Mouse (Mus musculus) forebrain, embryonic 10.5 days (tissue): ENCODE data around the gene Lipt2. TPM values are rescaled to one million over a fixed set of nuclear protein-coding genes. Genes with fewer than 3 reads are reported as not detected.

Experiments used
- DNase-seq: peaks from one replicate; pipeline ENCODE4 v3.0.0-alpha.2; 2017; ENCODE audit warnings: low spot score; ENCODE audit errors: extremely low spot score
- H3K27ac ChIP-seq: fragments of 300-500 bp; sonication (generic); 2 replicates; pipeline ENCODE4 v1.5.1; 2016; ENCODE audit warnings: mild to moderate bottlenecking
- H3K27me3 ChIP-seq: fragments of 300-500 bp; sonication (generic); 2 replicates; pipeline ENCODE4 v1.6.1; 2016; ENCODE audit warnings: mild to moderate bottlenecking; ENCODE audit not compliant: poor library complexity, severe bottlenecking
- H3K36me3 ChIP-seq: fragments of 300-500 bp; sonication (generic); replicated peaks from 2 replicates; pipeline ENCODE4 v1.6.1; 2016; ENCODE audit warnings: mild to moderate bottlenecking, moderate library complexity
- H3K4me1 ChIP-seq: fragments of 300-500 bp; sonication (generic); 2 replicates; pipeline ENCODE4 v1.6.1; 2016
- H3K4me3 ChIP-seq: fragments of 300-500 bp; sonication (generic); 2 replicates; pipeline ENCODE4 v1.5.1; 2016; ENCODE audit warnings: mild to moderate bottlenecking, moderate library complexity
- H3K9me3 ChIP-seq: fragments of 300-500 bp; sonication (generic); 2 replicates; pipeline ENCODE4 v1.6.1; 2016; ENCODE audit warnings: mild to moderate bottlenecking, moderate library complexity
- WGBS: fragments of 180-500 bp; shearing (Covaris S2); methylation state at CpG from one replicate; pipeline ENCODE4 v1.1.7; 2016; 5-methylcytosine and 5-hydroxymethylcytosine counted together
- polyA plus RNA-seq: library from polyadenylated mRNA; unstranded; fragments of >200 nt; fragmentation: Nextera tagmentation; extraction: Ambion mirVana; gene quantifications from 2 replicates; pipeline ENCODE4 v1.2.1, GENCODE M21; 2016

Lipt2 gene
- polyA plus RNA-seq: 22.7 and 24.7 TPM in 2 replicates

- Histone ChIP-seq H3K36me3 (peaks cover 4% of the 10 kb centered on the region; the same call in 1 of the 2 replicates), H3K27me3 (peaks cover 18% of the 10 kb centered on the region), H3K4me3 (peak within 1 kb of the TSS; percentile 73), H3K9me3 (no peaks in the 10 kb centered on the region), H3K4me1 (peaks cover 17% of the 10 kb centered on the region), H3K27ac (peak within 1 kb of the TSS; percentile 97)
- DNase-seq: peak; percentile 86
- under 1% methylated on average over 78 of the region's 78 CpGs for WGBS
Measured at GRCm38 (mm10) chr7:100159105-100159841, at the start of gene Lipt2. Lipt2 (plus strand) TSS chr7:100159277.

GRCm38 (mm10) chr7:100111506-100111905, 47.6 kb upstream of the Lipt2 start:
- Histone ChIP-seq H3K4me3 (no peak overlapping the region), H3K36me3 (peaks cover 97% of the 10 kb centered on the region), H3K9me3 (no peaks in the 10 kb centered on the region), H3K27me3 (no peaks in the 10 kb centered on the region), H3K27ac (no peak overlapping the region), H3K4me1 (no peaks in the 10 kb centered on the region)
- 82% methylated on average over 10 of the region's 10 CpGs for WGBS
- DNase-seq: no peak

DNA sequence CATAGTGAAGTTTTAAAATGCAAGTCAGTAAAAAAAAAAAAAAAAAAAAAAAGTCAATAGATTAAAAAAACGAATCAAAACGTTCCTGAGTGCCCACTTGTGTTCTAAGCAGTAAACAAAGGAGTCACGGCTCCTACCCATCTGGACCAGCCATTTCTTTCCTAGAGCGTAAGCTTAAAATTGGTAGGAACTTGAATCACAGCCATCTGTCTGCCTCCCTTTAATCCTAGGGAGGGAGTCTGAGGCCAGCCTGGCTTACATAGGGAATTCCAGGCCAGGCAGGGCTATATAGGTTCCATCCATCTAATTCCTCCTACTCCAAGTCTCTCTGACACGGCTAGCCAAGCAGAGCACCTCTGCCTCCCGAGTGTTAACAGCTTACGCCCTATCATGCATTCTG, 45.3 kb upstream of the Lipt2 start:
- H3K4me1 ChIP-seq: peaks cover 13% of the 10 kb centered on the region; the same call in 1 of the 2 replicates
- H3K9me3 ChIP-seq: no peaks in the 10 kb centered on the region
- H3K27me3 ChIP-seq: no peaks in the 10 kb centered on the region
- H3K4me3 ChIP-seq: no peak overlapping the region
- no peak overlapping the region for H3K27ac ChIP-seq
- no peak for DNase-seq
- H3K36me3 ChIP-seq: peaks cover 99% of the 10 kb centered on the region
- WGBS: 94% methylated on average over 7 of the region's 7 CpGs

- H3K27me3 ChIP-seq: no peaks in the 10 kb centered on the region
- DNase-seq: no peak
Measured at GRCm38 (mm10) chr7:100114279-100114678, 44.8 kb upstream of the Lipt2 start.

DNA sequence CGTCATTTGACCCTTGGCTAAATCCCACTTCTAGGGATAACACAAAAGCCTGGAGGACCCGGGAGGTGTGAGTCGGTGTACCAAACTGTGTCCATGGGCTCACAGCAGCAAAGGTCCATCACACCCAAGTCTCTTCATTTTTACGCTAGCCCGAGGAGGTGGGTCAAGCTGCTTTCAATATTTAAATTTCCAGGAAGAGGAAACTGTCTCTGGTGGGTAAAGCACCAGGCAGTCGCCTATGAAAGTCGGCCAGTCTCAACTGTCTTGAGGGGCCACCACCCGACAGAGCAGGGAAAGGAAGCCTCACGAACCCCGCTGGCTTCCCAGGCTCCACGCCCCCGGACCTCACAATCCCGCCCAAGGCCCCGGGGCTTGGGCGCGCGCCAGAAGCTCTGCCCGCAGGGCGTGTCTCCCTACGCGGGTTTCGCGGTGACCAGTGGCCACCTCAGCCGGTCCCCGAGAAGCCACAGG, 38.3 kb upstream of the Lipt2 start:
- H3K9me3 ChIP-seq: 0 out of 2 replicates have a peak, but pooled peaks cover 4% of the 10 kb centered on the region
- H3K36me3 ChIP-seq: peaks cover 41% of the 10 kb centered on the region
- peak overlapping the region; percentile 92 for H3K4me3 ChIP-seq
- DNase-seq: no peak
- WGBS: under 1% methylated on average over 25 of the region's 25 CpGs
- peak overlapping the region; percentile 97 for H3K27ac ChIP-seq
- peaks cover 44% of the 10 kb centered on the region for H3K4me1 ChIP-seq
- H3K27me3 ChIP-seq: no peaks in the 10 kb centered on the region

More at GRCm38 (mm10) chr7:100114279-100114678, 44.8 kb upstream of the Lipt2 start:
- Histone ChIP-seq H3K36me3 (peaks cover 100% of the 10 kb centered on the region), H3K4me3 (no peak overlapping the region), H3K9me3 (no peaks in the 10 kb centered on the region), H3K4me1 (peaks cover 17% of the 10 kb centered on the region; the same call in 1 of the 2 replicates), H3K27ac (no peak overlapping the region)
- WGBS: 94% methylated on average over 6 of the region's 6 CpGs

DNA sequence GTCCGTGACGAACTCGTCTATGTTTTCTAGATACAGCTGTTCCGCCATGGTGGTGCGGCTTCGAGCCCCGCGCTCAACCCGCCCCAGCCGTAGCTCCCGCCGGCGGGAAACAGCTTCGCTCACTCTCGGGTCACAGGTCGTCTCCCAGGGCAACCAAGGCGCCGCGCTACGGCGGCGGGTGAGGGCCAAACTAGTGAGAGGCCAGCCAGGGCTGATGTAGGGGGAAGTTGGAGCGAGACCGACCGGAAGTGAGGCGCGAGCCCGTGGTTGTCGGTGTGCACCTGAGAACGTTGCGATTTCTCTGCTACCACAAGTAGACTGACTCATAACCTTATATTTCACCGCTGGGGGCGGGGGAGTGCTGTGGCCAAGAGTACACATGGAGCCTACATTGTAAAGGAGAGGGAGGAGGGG, 37.7 kb upstream of the Lipt2 start, which contains the start of gene Pold3:
Gene Pold3 (minus strand): TSS at position 190 of the 414 bp plus-strand sequence.
- H3K4me3 ChIP-seq: peak within 1 kb of the TSS; percentile 92
- 0 out of 2 replicates have a peak, but pooled peaks cover 4% of the 10 kb centered on the region for H3K9me3 ChIP-seq
- DNase-seq: peak; percentile 100
- peaks cover 36% of the 10 kb centered on the region for H3K36me3 ChIP-seq
- peak within 1 kb of the TSS; percentile 97 for H3K27ac ChIP-seq
- under 1% methylated on average over 33 of the region's 33 CpGs for WGBS
- peaks cover 44% of the 10 kb centered on the region for H3K4me1 ChIP-seq
- no peaks in the 10 kb centered on the region for H3K27me3 ChIP-seq

GRCm38 (mm10) chr7:100123486-100123885, 35.6 kb upstream of the Lipt2 start:
- no peak for DNase-seq
- peaks cover 35% of the 10 kb centered on the region for H3K4me1 ChIP-seq
- peaks cover 15% of the 10 kb centered on the region for H3K36me3 ChIP-seq
- WGBS: 59% methylated on average over 6 of the region's 6 CpGs
- no peak overlapping the region for H3K27ac ChIP-seq
- no peak overlapping the region for H3K4me3 ChIP-seq
- H3K9me3 ChIP-seq: peaks cover 7% of the 10 kb centered on the region; the same call in 1 of the 2 replicates
- no peaks in the 10 kb centered on the region for H3K27me3 ChIP-seq

- WGBS: 75% methylated on average over 2 of the region's 2 CpGs
- Histone ChIP-seq H3K9me3 (peaks cover 7% of the 10 kb centered on the region; the same call in 1 of the 2 replicates), H3K27ac (no peak overlapping the region), H3K36me3 (peaks cover 8% of the 10 kb centered on the region), H3K4me3 (no peak overlapping the region), H3K27me3 (no peaks in the 10 kb centered on the region), H3K4me1 (peaks cover 28% of the 10 kb centered on the region)
- peak; percentile 38 for DNase-seq
Measured at GRCm38 (mm10) chr7:100124211-100124610, 34.9 kb upstream of the Lipt2 start.

GRCm38 (mm10) chr7:100125166-100125565, 33.9 kb upstream of the Lipt2 start:
- WGBS: 67% methylated on average over 4 of the region's 4 CpGs
- Histone ChIP-seq H3K27ac (no peak overlapping the region), H3K9me3 (peaks cover 7% of the 10 kb centered on the region; the same call in 1 of the 2 replicates), H3K36me3 (no peaks in the 10 kb centered on the region), H3K4me1 (peaks cover 30% of the 10 kb centered on the region), H3K4me3 (no peak overlapping the region), H3K27me3 (no peaks in the 10 kb centered on the region)
- DNase-seq: no peak

DNA sequence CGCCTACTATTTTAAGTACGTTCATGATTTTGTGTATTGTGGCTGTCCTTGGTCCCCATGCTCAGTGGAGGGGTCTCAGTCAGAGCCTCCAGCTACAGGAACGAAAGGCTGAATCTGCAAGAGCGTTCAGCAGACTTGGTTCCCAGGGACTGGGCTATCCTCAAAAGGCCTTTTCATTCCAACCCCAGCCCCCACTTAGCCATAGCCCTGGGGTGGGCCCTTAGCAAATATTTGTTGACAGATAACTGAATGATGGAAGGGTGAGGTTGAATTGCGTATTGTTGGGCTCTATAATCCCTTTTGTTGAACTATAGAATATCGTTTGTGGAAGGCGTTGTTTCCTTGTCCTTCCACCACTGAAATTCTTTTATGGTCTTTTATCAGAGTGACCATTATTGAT, 32.6 kb upstream of the Lipt2 start:
- WGBS: 83% methylated on average over 7 of the region's 7 CpGs
- H3K27me3 ChIP-seq: no peaks in the 10 kb centered on the region

DNA sequence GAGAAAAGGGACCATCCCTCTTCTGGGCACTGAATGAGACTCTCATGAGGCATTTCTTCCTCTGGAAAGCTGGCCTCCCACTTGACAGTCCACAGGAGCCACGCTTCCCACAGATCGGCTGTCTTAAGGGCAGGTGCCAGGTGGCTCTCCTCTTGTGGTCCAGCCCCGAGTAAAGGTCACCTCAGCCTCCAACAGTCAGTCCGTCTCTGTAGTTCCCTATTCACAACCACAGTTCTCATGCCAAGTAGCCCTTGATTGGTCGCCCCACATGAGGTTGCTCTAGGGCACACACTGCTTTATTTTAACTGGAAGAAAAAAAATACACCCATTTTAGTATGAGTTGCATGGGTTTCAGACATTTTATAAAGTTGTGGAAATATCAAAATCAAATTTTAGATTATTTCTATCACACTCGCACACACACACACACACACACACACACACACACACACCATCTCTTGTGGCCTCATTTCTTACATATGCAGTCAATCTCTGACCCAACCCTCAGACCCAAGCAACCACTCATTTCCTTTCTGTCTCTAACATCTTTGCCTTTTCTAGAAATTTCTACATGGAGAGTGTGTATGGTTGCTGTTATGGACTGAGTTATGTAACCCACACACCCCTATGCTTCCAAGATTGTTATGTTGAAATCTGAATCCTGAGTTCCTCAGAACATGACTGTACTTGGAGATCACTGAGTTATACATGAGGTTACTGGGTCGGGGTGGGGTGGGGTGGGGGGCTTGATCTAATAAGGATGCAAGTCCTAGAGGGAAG, 30.6 kb upstream of the Lipt2 start:
- peaks cover 7% of the 10 kb centered on the region; the same call in 1 of the 2 replicates for H3K9me3 ChIP-seq
- H3K27me3 ChIP-seq: no peaks in the 10 kb centered on the region
- no peaks in the 10 kb centered on the region for H3K36me3 ChIP-seq
- H3K27ac ChIP-seq: no peak overlapping the region
- 86% methylated on average over 7 of the region's 7 CpGs for WGBS
- DNase-seq: no peak
- no peak overlapping the region for H3K4me3 ChIP-seq
- H3K4me1 ChIP-seq: peaks cover 17% of the 10 kb centered on the region

More for the DNA sequence above, 32.6 kb upstream of the Lipt2 start:
- Histone ChIP-seq H3K27ac (no peak overlapping the region), H3K9me3 (peaks cover 7% of the 10 kb centered on the region; the same call in 1 of the 2 replicates), H3K4me1 (peaks cover 27% of the 10 kb centered on the region), H3K4me3 (no peak overlapping the region), H3K36me3 (no peaks in the 10 kb centered on the region)
- no peak for DNase-seq

GRCm38 (mm10) chr7:100130592-100130991, 28.5 kb upstream of the Lipt2 start:
- H3K4me1 ChIP-seq: peaks cover 14% of the 10 kb centered on the region
- H3K27me3 ChIP-seq: no peaks in the 10 kb centered on the region
- 88% methylated on average over 6 of the region's 6 CpGs for WGBS
- DNase-seq: no peak
- H3K27ac ChIP-seq: no peak overlapping the region
- no peaks in the 10 kb centered on the region for H3K36me3 ChIP-seq
- no peak overlapping the region for H3K4me3 ChIP-seq
- peaks cover 3% of the 10 kb centered on the region; the same call in 1 of the 2 replicates for H3K9me3 ChIP-seq
